Mouse (Mus musculus): Measurements from ENCODE around the gene Olfr1216. TPM values are rescaled to one million over a fixed set of nuclear protein-coding genes. Genes with fewer than 3 reads are reported as not detected.
"Not testable (repeated sequence)": the region's sequence is repeated elsewhere in the genome, so short reads cannot be mapped to it uniquely, and the experiment has no call there.

The Olfr1216 gene
- polyA plus RNA-seq (2015; fragmentation: Nextera tagmentation; extraction: Ambion mirVana) = not detected in 2 replicates

DNA sequence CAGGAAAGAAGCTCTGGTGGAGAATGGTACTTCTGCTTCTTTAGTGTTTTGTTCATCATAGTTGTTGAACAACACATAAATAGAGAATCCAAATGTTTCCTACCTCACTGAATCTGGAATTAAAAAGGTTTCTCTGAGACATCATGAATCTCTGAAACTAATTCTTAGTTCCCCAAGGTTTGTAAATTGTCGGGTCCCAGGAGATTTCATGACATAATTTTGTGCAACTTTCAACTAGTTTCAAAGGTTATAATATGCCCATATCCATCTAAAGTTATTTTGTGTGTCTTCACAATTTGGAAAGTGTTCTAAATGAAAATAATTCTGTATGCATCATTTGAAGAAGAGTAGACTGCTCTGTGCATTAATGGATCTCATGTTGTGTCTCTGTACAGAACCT lies at the start of gene Olfr1216:
TSS of gene Olfr1216 (minus strand) at position 101 of the 400 bp plus-strand sequence.
- H3K4me2 ChIP-seq = no peak within 1 kb of the TSS
- no peak within 1 kb of the TSS for H3K9ac ChIP-seq
- H3K27me3 ChIP-seq (replicated peaks) = no peaks in the 10 kb centered on the region
- no peaks in the 10 kb centered on the region for H3K9me3 ChIP-seq
- no peaks in the 10 kb centered on the region for H3K4me1 ChIP-seq
- no peak for ATAC-seq (ENCODE audit: insufficient read depth, low FRiP score, low read depth)
- H3K27ac ChIP-seq = no peak within 1 kb of the TSS
- H3K4me3 ChIP-seq (replicated peaks) = no peak within 1 kb of the TSS
- WGBS = 76% methylated on average over 1 of the region's 1 CpGs
- H3K36me3 ChIP-seq = no peaks in the 10 kb centered on the region

DNA sequence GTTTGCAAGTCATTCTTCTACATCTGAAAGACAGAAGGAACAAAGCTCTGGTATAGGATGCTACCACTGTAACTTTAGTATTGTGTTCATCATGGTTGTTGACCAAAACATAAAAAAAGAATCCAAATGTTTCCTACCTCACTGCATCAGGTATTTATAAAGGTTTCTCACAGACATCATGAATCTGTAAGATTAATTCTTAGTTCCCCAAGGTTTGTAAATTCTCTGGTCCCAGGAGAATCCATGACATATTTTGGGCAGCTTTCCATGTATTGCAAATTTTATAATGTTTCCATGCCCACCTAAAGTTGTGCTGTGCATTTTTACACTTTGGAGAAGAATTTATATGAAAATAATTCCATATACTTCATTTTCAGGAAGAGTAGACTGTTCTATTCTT lies 42.9 kb upstream of the Olfr1216 start, which contains the start of gene Olfr1218:
TSS of gene Olfr1218 (minus strand) at position 101 of the 400 bp plus-strand sequence.
- Histone ChIP-seq H3K27ac (no peak within 1 kb of the TSS), H3K36me3 (no peaks in the 10 kb centered on the region), H3K4me1 (no peaks in the 10 kb centered on the region), H3K4me3 (replicated peaks) (no peak within 1 kb of the TSS), H3K9me3 (no peaks in the 10 kb centered on the region), H3K27me3 (replicated peaks) (no peaks in the 10 kb centered on the region), H3K4me2 (no peak within 1 kb of the TSS), H3K9ac (no peak within 1 kb of the TSS)
- no peak for ATAC-seq (ENCODE audit: insufficient read depth, low FRiP score, low read depth)

- H3K4me2 ChIP-seq = no peak within 1 kb of the TSS
- ATAC-seq (ENCODE audit: insufficient read depth, low FRiP score, low read depth) = no peak
- 63% methylated on average over 2 of the region's 2 CpGs for WGBS
Measured at GRCm38 (mm10) chr2:89031965-89032364, 13.8 kb upstream of the Olfr1216 start, which contains the start of gene Olfr1217. Gene Olfr1217, minus strand, starts transcription at chr2:89032065.

GRCm38 (mm10) chr2:89021436-89021835 lies 3.3 kb upstream of the Olfr1216 start:
- H3K4me1 ChIP-seq; H3K4me3 ChIP-seq (replicated peaks); H3K36me3 ChIP-seq; ATAC-seq (ENCODE audit: insufficient read depth, low FRiP score, low read depth); H3K4me2 ChIP-seq; H3K9me3 ChIP-seq; H3K27ac ChIP-seq; H3K27me3 ChIP-seq (replicated peaks); H3K9ac ChIP-seq: not testable (repeated sequence)
- WGBS = 68% methylated on average over 3 of the region's 3 CpGs

More at GRCm38 (mm10) chr2:89031965-89032364, 13.8 kb upstream of the Olfr1216 start, which contains the start of gene Olfr1217:
- H3K36me3 ChIP-seq = no peaks in the 10 kb centered on the region
- no peaks in the 10 kb centered on the region for H3K4me1 ChIP-seq
- H3K9me3 ChIP-seq = no peaks in the 10 kb centered on the region
- no peak within 1 kb of the TSS for H3K4me3 ChIP-seq (replicated peaks)
- H3K27me3 ChIP-seq (replicated peaks) = no peaks in the 10 kb centered on the region
- H3K9ac ChIP-seq = no peak within 1 kb of the TSS
- no peak within 1 kb of the TSS for H3K27ac ChIP-seq

DNA sequence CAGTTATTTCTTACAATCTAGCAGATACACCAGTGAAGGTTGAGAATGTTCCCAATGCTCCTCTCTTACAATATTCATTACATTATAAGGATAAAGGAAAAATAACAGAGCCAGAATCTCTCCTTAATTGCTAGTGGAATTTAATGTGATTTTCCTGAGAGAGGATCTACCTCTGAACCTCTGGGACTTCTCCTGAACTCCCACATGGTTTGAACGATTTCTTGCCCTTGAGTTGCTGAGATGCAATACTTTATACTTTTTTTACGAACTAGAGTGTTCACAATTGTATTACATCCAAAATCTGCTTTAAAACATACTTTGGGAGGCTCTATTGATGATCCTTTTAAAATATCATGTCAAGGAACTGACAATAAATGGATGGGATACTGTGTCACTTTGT lies 11.3 kb downstream of the Olfr1216 start, which contains the start of gene Olfr1215:
TSS of gene Olfr1215 (minus strand) at position 101 of the 400 bp plus-strand sequence.
- no peaks in the 10 kb centered on the region for H3K36me3 ChIP-seq
- 69% methylated on average over 2 of the region's 2 CpGs for WGBS
- H3K27me3 ChIP-seq (replicated peaks) = no peaks in the 10 kb centered on the region
- ATAC-seq (ENCODE audit: insufficient read depth, low FRiP score, low read depth) = no peak
- no peaks in the 10 kb centered on the region for H3K4me1 ChIP-seq
- no peaks in the 10 kb centered on the region for H3K9me3 ChIP-seq
- no peak within 1 kb of the TSS for H3K4me2 ChIP-seq
- H3K9ac ChIP-seq = no peak within 1 kb of the TSS
- no peak within 1 kb of the TSS for H3K27ac ChIP-seq
- H3K4me3 ChIP-seq (replicated peaks) = no peak within 1 kb of the TSS

- Histone ChIP-seq H3K4me3 (replicated peaks) (no peak within 1 kb of the TSS), H3K36me3 (no peaks in the 10 kb centered on the region), H3K9me3 (no peaks in the 10 kb centered on the region), H3K4me1 (no peaks in the 10 kb centered on the region), H3K9ac (no peak within 1 kb of the TSS), H3K27me3 (replicated peaks) (no peaks in the 10 kb centered on the region), H3K27ac (no peak within 1 kb of the TSS), H3K4me2 (no peak within 1 kb of the TSS)
- no peak for ATAC-seq (ENCODE audit: insufficient read depth, low FRiP score, low read depth)
- 65% methylated on average over 1 of the region's 1 CpGs for WGBS
Measured at GRCm38 (mm10) chr2:88992553-88992952, 25.6 kb downstream of the Olfr1216 start, which contains the start of gene Olfr1214. Gene Olfr1214, minus strand, starts transcription at chr2:88992653.

GRCm38 (mm10) chr2:88980181-88980580 lies 38.0 kb downstream of the Olfr1216 start, which contains the start of gene Gm13762:
Gene Gm13762, minus strand, starts transcription at chr2:88980281.
- WGBS = 74% methylated on average over 1 of the region's 1 CpGs

More at GRCm38 (mm10) chr2:88980181-88980580, 38.0 kb downstream of the Olfr1216 start, which contains the start of gene Gm13762:
- Histone ChIP-seq H3K4me3 (replicated peaks) (no peak within 1 kb of the TSS), H3K9ac (no peak within 1 kb of the TSS), H3K4me1 (no peaks in the 10 kb centered on the region), H3K36me3 (no peaks in the 10 kb centered on the region), H3K4me2 (no peak within 1 kb of the TSS), H3K9me3 (no peaks in the 10 kb centered on the region), H3K27me3 (replicated peaks) (no peaks in the 10 kb centered on the region), H3K27ac (no peak within 1 kb of the TSS)
- ATAC-seq (ENCODE audit: insufficient read depth, low FRiP score, low read depth) = no peak

Other genes with a start within 250 kb of the Olfr1216 start
- not detected in 2 replicates for gene Olfr1200, start 247.9 kb downstream of the Olfr1216 start, polyA plus RNA-seq (2015; fragmentation: Nextera tagmentation; extraction: Ambion mirVana)
- not detected in 2 replicates for gene Olfr1201, start 225.3 kb downstream of the Olfr1216 start, polyA plus RNA-seq (2015; fragmentation: Nextera tagmentation; extraction: Ambion mirVana)
- gene Olfr1202, start 203.8 kb downstream of the Olfr1216 start, polyA plus RNA-seq (2015; fragmentation: Nextera tagmentation; extraction: Ambion mirVana) = not detected in 2 replicates
- gene Olfr1205, start 188.6 kb downstream of the Olfr1216 start, polyA plus RNA-seq (2015; fragmentation: Nextera tagmentation; extraction: Ambion mirVana) = not detected in 2 replicates
- gene Olfr1204, start 169.0 kb downstream of the Olfr1216 start, polyA plus RNA-seq (2015; fragmentation: Nextera tagmentation; extraction: Ambion mirVana) = not detected in 2 replicates
- not detected in 2 replicates for gene Olfr1206, start 155.1 kb downstream of the Olfr1216 start, polyA plus RNA-seq (2015; fragmentation: Nextera tagmentation; extraction: Ambion mirVana)
- gene Olfr1208, start 116.0 kb downstream of the Olfr1216 start, polyA plus RNA-seq (2015; fragmentation: Nextera tagmentation; extraction: Ambion mirVana) = not detected in 2 replicates
- not detected in 2 replicates for gene Olfr1209, start 103.2 kb downstream of the Olfr1216 start, polyA plus RNA-seq (2015; fragmentation: Nextera tagmentation; extraction: Ambion mirVana)
- not detected in 2 replicates for gene Olfr1211, start 80.2 kb downstream of the Olfr1216 start, polyA plus RNA-seq (2015; fragmentation: Nextera tagmentation; extraction: Ambion mirVana)
- not detected in 2 replicates for gene Olfr1212, start 64.4 kb downstream of the Olfr1216 start, polyA plus RNA-seq (2015; fragmentation: Nextera tagmentation; extraction: Ambion mirVana)
- not detected in 2 replicates for gene Gm13762, start 38.1 kb downstream of the Olfr1216 start, polyA plus RNA-seq (2015; fragmentation: Nextera tagmentation; extraction: Ambion mirVana)
- not detected in 2 replicates for gene Olfr1214, start 25.7 kb downstream of the Olfr1216 start, polyA plus RNA-seq (2015; fragmentation: Nextera tagmentation; extraction: Ambion mirVana)
- not detected in 2 replicates for gene Olfr1215, start 11.4 kb downstream of the Olfr1216 start, polyA plus RNA-seq (2015; fragmentation: Nextera tagmentation; extraction: Ambion mirVana)
- gene Olfr1217, start 13.7 kb upstream of the Olfr1216 start, polyA plus RNA-seq (2015; fragmentation: Nextera tagmentation; extraction: Ambion mirVana) = not detected in 2 replicates
- not detected in 2 replicates for gene Olfr1218, start 42.8 kb upstream of the Olfr1216 start, polyA plus RNA-seq (2015; fragmentation: Nextera tagmentation; extraction: Ambion mirVana)
- gene Olfr1219, start 65.2 kb upstream of the Olfr1216 start, polyA plus RNA-seq (2015; fragmentation: Nextera tagmentation; extraction: Ambion mirVana) = not detected in 2 replicates
- not detected in 2 replicates for gene Olfr1220, start 88.5 kb upstream of the Olfr1216 start, polyA plus RNA-seq (2015; fragmentation: Nextera tagmentation; extraction: Ambion mirVana)
- gene Olfr1221, start 98.9 kb upstream of the Olfr1216 start, polyA plus RNA-seq (2015; fragmentation: Nextera tagmentation; extraction: Ambion mirVana) = not detected in 2 replicates
- gene Olfr1222, start 114.7 kb upstream of the Olfr1216 start, polyA plus RNA-seq (2015; fragmentation: Nextera tagmentation; extraction: Ambion mirVana) = not detected in 2 replicates
- not detected in 2 replicates for gene Olfr1223, start 133.2 kb upstream of the Olfr1216 start, polyA plus RNA-seq (2015; fragmentation: Nextera tagmentation; extraction: Ambion mirVana)
- gene Olfr1224-ps1, start 145.8 kb upstream of the Olfr1216 start, polyA plus RNA-seq (2015; fragmentation: Nextera tagmentation; extraction: Ambion mirVana) = not detected in 2 replicates
- gene Olfr1225, start 156.3 kb upstream of the Olfr1216 start, polyA plus RNA-seq (2015; fragmentation: Nextera tagmentation; extraction: Ambion mirVana) = not detected in 2 replicates
- gene Olfr1226, start 181.7 kb upstream of the Olfr1216 start, polyA plus RNA-seq (2015; fragmentation: Nextera tagmentation; extraction: Ambion mirVana) = not detected in 2 replicates
- not detected in 2 replicates for gene Olfr1228, start 235.7 kb upstream of the Olfr1216 start, polyA plus RNA-seq (2015; fragmentation: Nextera tagmentation; extraction: Ambion mirVana)